Mouse (Mus musculus) CD4-positive naive resting alpha-beta T cell, adult 57 days (primary cell): Measurements from ENCODE around the gene Syvn1. TPM values are rescaled to one million over a fixed set of nuclear protein-coding genes. Genes with fewer than 3 reads are reported as not detected.

Experiments used
- total RNA-seq: library from RNA; stranded (reverse); gene quantifications from one replicate; pipeline ENCODE4 v1.2.4, GENCODE M21; 2023

Gene Syvn1
- total RNA-seq: 56.5 TPM

GRCm38 (mm10) chr19:6046294-6047153 is at the start of gene Syvn1:
TSS of gene Syvn1 (plus strand) at chr19:6046576.

GRCm38 (mm10) chr19:6015511-6016315 is 30.7 kb upstream of the Syvn1 start, which contains the start of gene Capn1:
TSS of gene Capn1 (minus strand) at chr19:6015897.

GRCm38 (mm10) chr19:6057313-6058096 is 11.1 kb downstream of the Syvn1 start, which contains the start of the genes Mrpl49 and Fau:
TSS of gene Mrpl49 (minus strand) at chr19:6057785.
TSS of gene Fau (plus strand) at chr19:6057844.

GRCm38 (mm10) chr19:6061021-6061533 is 14.7 kb downstream of the Syvn1 start, which contains the start of gene Znhit2:
TSS of gene Znhit2 (plus strand) at chr19:6061192.

GRCm38 (mm10) chr19:6067724-6068415 is 21.5 kb downstream of the Syvn1 start, which contains the start of gene Tm7sf2:
TSS of gene Tm7sf2 (minus strand) at chr19:6068373.

GRCm38 (mm10) chr19:6076564-6077393 is 30.4 kb downstream of the Syvn1 start, which contains the start of gene Vps51:
TSS of gene Vps51 (minus strand) at chr19:6077231.

GRCm38 (mm10) chr19:6079983-6080480 is 33.7 kb downstream of the Syvn1 start, which contains the start of gene Tmem262:
TSS of gene Tmem262 (plus strand) at chr19:6080033.

GRCm38 (mm10) chr19:6082156-6082555 is 35.8 kb downstream of the Syvn1 start, which contains the start of gene Gm28374:
TSS of gene Gm28374 (minus strand) at chr19:6082256.

GRCm38 (mm10) chr19:6084478-6085248 is 38.3 kb downstream of the Syvn1 start, which contains the start of the genes Zfpl1 and Cdca5:
TSS of gene Zfpl1 (minus strand) at chr19:6084956.
TSS of gene Cdca5 (plus strand) at chr19:6084983.

GRCm38 (mm10) chr19:6094119-6094518 is 47.7 kb downstream of the Syvn1 start, which contains the start of gene AC131692.1:
TSS of gene AC131692.1 (plus strand) at chr19:6094419.

Other genes with a start within 250 kb of the Syvn1 start
- gene Frmd8, start 171.3 kb upstream of the Syvn1 start, total RNA-seq: 161 TPM
- gene Slc25a45, start 168.8 kb upstream of the Syvn1 start, total RNA-seq: 29.7 TPM
- gene Tigd3, start 152.4 kb upstream of the Syvn1 start, total RNA-seq: 2.4 TPM
- 153 TPM for gene Dpf2, start 133.6 kb upstream of the Syvn1 start, total RNA-seq
- gene Cdc42ep2, start 121.8 kb upstream of the Syvn1 start, total RNA-seq: 0.38 TPM
- gene Pola2, start 82.4 kb upstream of the Syvn1 start, total RNA-seq: 60.3 TPM
- gene Slc22a20, start 60.4 kb upstream of the Syvn1 start, total RNA-seq: not detected
- 129 TPM for gene Capn1, start 30.7 kb upstream of the Syvn1 start, total RNA-seq
- 21.1 TPM for gene Mrpl49, start 11.2 kb downstream of the Syvn1 start, total RNA-seq
- gene Fau, start 11.3 kb downstream of the Syvn1 start, total RNA-seq: 3,183 TPM
- 15.9 TPM for gene Znhit2, start 14.6 kb downstream of the Syvn1 start, total RNA-seq
- gene Tm7sf2, start 21.8 kb downstream of the Syvn1 start, total RNA-seq: 18.6 TPM
- gene Vps51, start 30.7 kb downstream of the Syvn1 start, total RNA-seq: 112 TPM
- gene Tmem262, start 33.5 kb downstream of the Syvn1 start, total RNA-seq: not detected
- gene Gm28374, start 35.7 kb downstream of the Syvn1 start, total RNA-seq: 1.7 TPM
- gene Zfpl1, start 38.4 kb downstream of the Syvn1 start, total RNA-seq: 62.2 TPM
- gene Cdca5, start 38.4 kb downstream of the Syvn1 start, total RNA-seq: 0.95 TPM
- not detected for gene AC131692.1, start 47.8 kb downstream of the Syvn1 start, total RNA-seq
- not detected for gene Naaladl1, start 59.2 kb downstream of the Syvn1 start, total RNA-seq
- gene Sac3d1, start 72.1 kb downstream of the Syvn1 start, total RNA-seq: 13.2 TPM
- 33.3 TPM for gene Snx15, start 81.7 kb downstream of the Syvn1 start, total RNA-seq
- not detected for gene Batf2, start 94.4 kb downstream of the Syvn1 start, total RNA-seq
- 26.4 TPM for gene Arl2, start 95.0 kb downstream of the Syvn1 start, total RNA-seq
- not detected for gene Majin, start 137.8 kb downstream of the Syvn1 start, total RNA-seq
- gene Gpha2, start 179.8 kb downstream of the Syvn1 start, total RNA-seq: not detected
- gene Ppp2r5b, start 189.3 kb downstream of the Syvn1 start, total RNA-seq: 26.0 TPM
- 188 TPM for gene Atg2a, start 195.1 kb downstream of the Syvn1 start, total RNA-seq
- gene Ehd1, start 230.1 kb downstream of the Syvn1 start, total RNA-seq: 24.4 TPM